Mouse (Mus musculus) thymus, adult 2 months (tissue): ENCODE data around the gene Vmn2r86.
"Not testable (repeated sequence)": the region's sequence is repeated elsewhere in the genome, so short reads cannot be mapped to it uniquely, and the experiment has no call there.

Experiments
- CTCF ChIP-seq: fragments of 200-500 bp; IDR thresholded peaks from 2 replicates; pipeline ENCODE4 v1.5.1; 2012; ENCODE audit warnings: mild to moderate bottlenecking, control low read depth, low read length, moderate library complexity, borderline replicate concordance; ENCODE audit not compliant: control insufficient read depth, poor library complexity, insufficient read depth; ENCODE audit errors: extremely low read depth
- POLR2A ChIP-seq: fragments of 200-500 bp; IDR thresholded peaks from 2 replicates; pipeline ENCODE4 v1.6.1; 2012; ENCODE audit warnings: mild to moderate bottlenecking, low read length, control low read depth, moderate library complexity; ENCODE audit not compliant: control insufficient read depth, poor library complexity, insufficient read depth; ENCODE audit errors: extremely low read depth

DNA sequence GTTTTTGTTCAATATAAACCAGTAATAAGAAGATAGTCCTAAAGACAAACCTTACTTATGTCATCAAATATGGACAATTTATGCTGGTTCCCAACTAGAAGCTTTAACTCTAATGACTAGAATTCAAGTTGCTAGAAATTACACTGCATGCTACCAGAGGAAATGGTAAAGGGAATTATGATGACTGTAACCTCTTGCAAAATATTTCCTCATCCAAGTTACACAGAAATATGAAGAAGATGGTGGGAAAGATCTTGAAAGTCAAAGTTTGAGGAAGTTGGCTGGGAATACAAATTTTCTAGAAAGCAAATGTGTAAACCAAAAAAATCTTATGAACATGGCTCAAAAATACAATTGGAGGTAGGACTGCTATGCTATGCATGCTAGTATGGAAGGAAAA is 39.5 kb downstream of the Vmn2r86 start:
- TF ChIP-seq CTCF, POLR2A: not testable (repeated sequence)
